Comparison of ENCODE assay signal across 22 mouse cellular contexts in genomic region chr17:69821901-69822300, GRCm38 (mm10).
DNase-seq lines count a peak whose midpoint lies in the region; ATAC-seq and TF ChIP-seq lines count a peak whose summit lies in the region.
"Had no signal": no experiment of that assay in that cellular context is flagged by ENCODE, and none has a peak within 500 bp of the region (broad histone marks: within the 10 kb centered on the region; RNA-seq: fewer than 3 reads in every experiment).

No protein-coding gene starts in this region.

- no peaks in the 10 kb centered on the region for H3K9me3 ChIP-seq in forebrain, postnatal 0 days (ENCODE audit: low read length)
- no peaks in the 10 kb centered on the region for H3K9me3 ChIP-seq in forebrain, embryonic 14.5 days (replicated peaks; ENCODE audit: control insufficient read depth, low read length)

- no peak for TF ChIP-seq CTCF in forebrain, postnatal 0 days (IDR thresholded peaks at IDR 0.05; ENCODE audit: low read depth)
- TF ChIP-seq CTCF in layer of hippocampus, adult 2 months (conservative IDR thresholded peaks at IDR 0.05) = no peak
- no peak for TF ChIP-seq CTCF in liver, adult 2 months (IDR thresholded peaks at IDR 0.05; ENCODE audit: low read depth, low read length)
- TF ChIP-seq CTCF in olfactory bulb, adult 2 months (IDR thresholded peaks at IDR 0.05; ENCODE audit: insufficient read depth, low read depth, low read length) = no peak

- no peak for ATAC-seq in forebrain, postnatal 0 days
- no peak for ATAC-seq in forebrain, embryonic 14.5 days
- ATAC-seq: activated CD4-positive, CD25-positive, alpha-beta regulatory T cell, adult 4 months; CD4-positive, CD25-positive, alpha-beta regulatory T cell, adult 4 months; Patski had no signal

- H3K36me3 ChIP-seq in forebrain, postnatal 0 days (ENCODE audit: insufficient read depth) = no peaks in the 10 kb centered on the region
- H3K36me3 ChIP-seq in forebrain, embryonic 14.5 days (ENCODE audit: control insufficient read depth, insufficient read depth, low read length) = no peaks in the 10 kb centered on the region
- no peaks in the 10 kb centered on the region for H3K36me3 ChIP-seq in liver, adult 2 months (ENCODE audit: control insufficient read depth, insufficient read depth, low read length)
- H3K36me3 ChIP-seq: G1E had no signal

- H3K4me2 ChIP-seq in forebrain, postnatal 0 days (ENCODE audit: low read depth) = no peak overlapping the region
- H3K4me2 ChIP-seq in forebrain, embryonic 14.5 days (ENCODE audit: low read length) = no peak overlapping the region

- no peak for DNase-seq in forebrain, postnatal 0 days
- DNase-seq in forebrain, embryonic 14.5 days (ENCODE audit: low spot score) = no peak
- no peak for DNase-seq in layer of hippocampus, adult 2 months (ENCODE audit: low spot score in 2 of 2)
- DNase-seq in layer of hippocampus, adult 9-11 months = no peak
- DNase-seq in liver, adult 2 months (ENCODE audit: extremely low read depth, low read depth, low spot score) = peak; percentile 96
- DNase-seq in liver = no peak
- DNase-seq in left cerebral cortex, adult 11 months (ENCODE audit: low spot score) = no peak
- DNase-seq: adrenal gland, adult 2 months; adrenal gland, adult 8-10 months; adrenal gland, postnatal 10 days; adrenal gland, postnatal 14 days; adrenal gland, postnatal 25 days; adrenal gland, postnatal 36 days; B cell, adult 2 months; cerebellum, adult 11 months; cerebellum, adult 11-12 months had no signal

- WGBS in forebrain, postnatal 0 days = 73% methylated on average over 2 of the region's 2 CpGs
- 89% methylated on average over 2 of the region's 2 CpGs for WGBS in forebrain, embryonic 14.5 days
- 28% methylated on average over 2 of the region's 2 CpGs for WGBS in liver, adult 2 months
- WGBS in olfactory bulb, adult 2 months = 75% methylated on average over 2 of the region's 2 CpGs

- H3K27me3 ChIP-seq in forebrain, postnatal 0 days (ENCODE audit: insufficient read depth, low read length) = no peaks in the 10 kb centered on the region
- no peaks in the 10 kb centered on the region for H3K27me3 ChIP-seq in forebrain, embryonic 14.5 days (replicated peaks; ENCODE audit: control insufficient read depth, insufficient read depth, low read length)
- H3K27me3 ChIP-seq in liver, adult 2 months (ENCODE audit: control insufficient read depth, insufficient read depth, low read length) = no peaks in the 10 kb centered on the region
- H3K27me3 ChIP-seq: CH12.LX, Patski had no signal

- H3K27ac ChIP-seq in forebrain, postnatal 0 days (ENCODE audit: low read depth, low read length) = peak overlapping the region; percentile 2; the same call in 1 of the 2 replicates
- H3K27ac ChIP-seq in forebrain, embryonic 14.5 days (ENCODE audit: low read depth, low read length) = no peak overlapping the region
- peak overlapping the region; percentile 63 for H3K27ac ChIP-seq in layer of hippocampus, adult 2 months
- H3K27ac ChIP-seq in liver, adult 2 months (replicated peaks; ENCODE audit: insufficient read depth, low read depth, low read length) = no peak overlapping the region
- peak overlapping the region; percentile 37; the same call in 1 of the 2 replicates for H3K27ac ChIP-seq in olfactory bulb, adult 2 months (ENCODE audit: insufficient read depth, low read depth, low read length)

- 0 out of 2 replicates have a peak, but pooled peaks cover 4% of the 10 kb centered on the region for H3K4me1 ChIP-seq in forebrain, postnatal 0 days (ENCODE audit: insufficient read depth)
- no peaks in the 10 kb centered on the region for H3K4me1 ChIP-seq in forebrain, embryonic 14.5 days (ENCODE audit: control insufficient read depth, insufficient read depth, low read length)
- H3K4me1 ChIP-seq in liver, adult 2 months (ENCODE audit: control insufficient read depth, insufficient read depth, low read length) = peaks cover 8% of the 10 kb centered on the region; the same call in 1 of the 2 replicates
- H3K4me1 ChIP-seq in olfactory bulb, adult 2 months (ENCODE audit: control insufficient read depth, insufficient read depth, low read length) = no peaks in the 10 kb centered on the region

- TF ChIP-seq POLR2A in liver, adult 2 months (IDR thresholded peaks at IDR 0.05; ENCODE audit: extremely low read depth, insufficient read depth, low read length) = no peak
- no peak for TF ChIP-seq POLR2A in olfactory bulb, adult 2 months (IDR thresholded peaks at IDR 0.05; ENCODE audit: insufficient read depth, low read depth, low read length)

- H3K9ac ChIP-seq in forebrain, postnatal 0 days = no peak overlapping the region
- no peak overlapping the region for H3K9ac ChIP-seq in forebrain, embryonic 14.5 days (ENCODE audit: low read length)
- no peak overlapping the region for H3K9ac ChIP-seq in liver, adult 2 months (ENCODE audit: low read depth, low read length)

- H3K79me2 ChIP-seq in liver, adult 2 months (ENCODE audit: control insufficient read depth, insufficient read depth, low read length) = no peaks in the 10 kb centered on the region

- H3K4me3 ChIP-seq in forebrain, postnatal 0 days (ENCODE audit: low read depth, low read length) = no peak overlapping the region
- H3K4me3 ChIP-seq in forebrain, embryonic 14.5 days (ENCODE audit: low read depth, low read length) = no peak overlapping the region
- H3K4me3 ChIP-seq in layer of hippocampus, adult 2 months = peak overlapping the region; percentile 29; the same call in 1 of the 2 replicates
- H3K4me3 ChIP-seq in liver, adult 2 months (ENCODE audit: insufficient read depth, low read depth, low read length) = no peak overlapping the region
- H3K4me3 ChIP-seq in olfactory bulb, adult 2 months (ENCODE audit: insufficient read depth, low read depth, low read length) = no peak overlapping the region

Comparison
In these comparisons a context has a peak if more than half of its experiments do, and no peak if none do; other contexts are left out.
1. H3K27ac ChIP-seq: peak in forebrain, postnatal 0 days (single experiment), layer of hippocampus, adult 2 months (single experiment) and olfactory bulb, adult 2 months (single experiment); none in forebrain, embryonic 14.5 days (single experiment) and liver, adult 2 months (single experiment).